Mouse (Mus musculus): ENCODE data around the gene Pmf1.
"Not testable (repeated sequence)": the region's sequence is repeated elsewhere in the genome, so short reads cannot be mapped to it uniquely, and the experiment has no call there.

- not testable (repeated sequence) for TF ChIP-seq GATA1 (IDR thresholded peaks at IDR 0.05; ENCODE audit: borderline replicate concordance, low read length); FLI1 (IDR thresholded peaks at IDR 0.05; ENCODE audit: low read length)
Measured at GRCm38 (mm10) chr3:88378599-88378998, 31.5 kb downstream of the Pmf1 start, which contains the start of gene Bglap2.

Data from megakaryocyte, embryonic 14.5 days (primary cell).